Mouse (Mus musculus): ENCODE measurements around the gene Ndrg4. TPM values are rescaled to one million over a fixed set of nuclear protein-coding genes. Genes with fewer than 3 reads are reported as not detected.

Ndrg4 gene
- polyA plus RNA-seq, 1 experiment from 2014 or later, result 21.0 TPM

DNA sequence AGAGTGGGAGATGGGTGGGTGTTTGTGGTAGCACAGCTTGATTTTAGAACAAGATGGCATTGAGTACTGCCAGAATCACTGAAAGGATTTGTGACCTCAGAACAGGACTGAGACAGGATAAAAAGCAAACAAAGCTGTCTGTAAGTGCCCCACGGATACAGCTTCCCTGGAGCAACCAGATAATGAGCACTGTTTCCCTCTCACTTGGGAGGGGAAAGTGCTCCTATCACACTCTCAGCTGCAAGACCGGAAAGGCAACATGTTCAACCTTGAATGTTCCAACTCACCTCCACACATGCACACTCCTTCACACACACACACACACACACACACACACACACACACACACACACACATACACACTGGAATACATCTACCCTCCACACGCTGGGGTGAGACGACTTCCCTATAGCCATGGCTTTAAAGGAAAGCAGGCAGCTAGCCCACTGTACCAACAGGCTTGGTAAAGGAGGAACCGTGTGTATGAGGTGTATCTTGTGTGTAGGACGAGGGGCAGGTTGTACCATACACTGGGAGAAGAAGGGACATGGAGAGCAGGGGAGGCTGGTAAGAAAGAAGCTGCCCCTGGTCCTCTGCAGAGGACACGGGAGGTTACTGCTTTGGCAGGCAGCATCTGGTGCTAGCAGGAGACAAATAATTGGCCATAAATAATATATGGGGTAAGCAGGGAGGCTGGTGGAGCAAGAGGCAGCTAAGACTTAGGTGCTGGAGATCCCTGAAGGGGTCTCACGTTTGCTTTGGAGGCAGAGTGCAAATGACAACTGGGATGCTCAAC, 8.4 kb upstream of the Ndrg4 start:
- H3K36me3 ChIP-seq (ENCODE audit: control insufficient read depth, insufficient read depth, low read length), result no peaks in the 10 kb centered on the region
- no peak overlapping the region for H3K4me2 ChIP-seq (replicated peaks; ENCODE audit: low read depth, low read length)
- no peak overlapping the region for H3K4me3 ChIP-seq (ENCODE audit: low read depth, low read length)
- H3K27ac ChIP-seq (ENCODE audit: low read length), result no peak overlapping the region
- H3K4me1 ChIP-seq (ENCODE audit: control insufficient read depth, insufficient read depth, low read length), result no peaks in the 10 kb centered on the region
- WGBS, result 44% methylated on average over 8 of the region's 8 CpGs
- no peaks in the 10 kb centered on the region for H3K27me3 ChIP-seq (ENCODE audit: control insufficient read depth, insufficient read depth, low read length)
- H3K9ac ChIP-seq (replicated peaks; ENCODE audit: low read depth, low read length), result no peak overlapping the region
- no peaks in the 10 kb centered on the region for H3K9me3 ChIP-seq (ENCODE audit: control insufficient read depth, low read depth, low read length)
- ATAC-seq (ENCODE audit: insufficient number of reproducible peaks, insufficient read depth, low FRiP score, low read depth), result 0 out of 2 replicates have a peak, but pooled peaks have one; percentile 53

DNA sequence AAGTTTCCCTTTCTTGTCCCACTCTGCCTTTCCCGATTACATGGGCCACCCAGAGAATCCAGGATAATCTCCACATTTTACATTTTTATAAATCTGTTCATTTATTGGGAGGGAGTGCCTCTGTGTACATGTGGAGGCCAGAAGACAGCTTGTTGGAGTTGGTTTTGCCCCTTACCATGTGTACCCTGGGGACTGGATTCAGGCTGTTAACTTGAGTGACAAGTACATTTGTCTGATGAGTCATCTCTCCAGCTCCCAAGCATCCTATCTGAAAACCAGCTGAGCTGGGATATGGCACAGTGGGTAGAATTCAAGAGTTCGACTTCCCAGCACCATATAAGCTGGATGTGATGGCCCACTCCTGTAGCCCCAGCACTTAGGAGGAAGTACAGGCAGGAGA, 6.8 kb upstream of the Ndrg4 start:
- ATAC-seq (ENCODE audit: insufficient number of reproducible peaks, insufficient read depth, low FRiP score, low read depth), result no peak
- no peaks in the 10 kb centered on the region for H3K36me3 ChIP-seq (ENCODE audit: control insufficient read depth, insufficient read depth, low read length)
- H3K9ac ChIP-seq (replicated peaks; ENCODE audit: low read depth, low read length), result no peak overlapping the region
- H3K27ac ChIP-seq (ENCODE audit: low read length), result no peak overlapping the region
- H3K4me2 ChIP-seq (replicated peaks; ENCODE audit: low read depth, low read length), result no peak overlapping the region
- no peaks in the 10 kb centered on the region for H3K9me3 ChIP-seq (ENCODE audit: control insufficient read depth, low read depth, low read length)
- WGBS, result 84% methylated on average over 2 of the region's 2 CpGs
- no peaks in the 10 kb centered on the region for H3K27me3 ChIP-seq (ENCODE audit: control insufficient read depth, insufficient read depth, low read length)
- H3K4me3 ChIP-seq (ENCODE audit: low read depth, low read length), result no peak overlapping the region
- no peaks in the 10 kb centered on the region for H3K4me1 ChIP-seq (ENCODE audit: control insufficient read depth, insufficient read depth, low read length)

DNA sequence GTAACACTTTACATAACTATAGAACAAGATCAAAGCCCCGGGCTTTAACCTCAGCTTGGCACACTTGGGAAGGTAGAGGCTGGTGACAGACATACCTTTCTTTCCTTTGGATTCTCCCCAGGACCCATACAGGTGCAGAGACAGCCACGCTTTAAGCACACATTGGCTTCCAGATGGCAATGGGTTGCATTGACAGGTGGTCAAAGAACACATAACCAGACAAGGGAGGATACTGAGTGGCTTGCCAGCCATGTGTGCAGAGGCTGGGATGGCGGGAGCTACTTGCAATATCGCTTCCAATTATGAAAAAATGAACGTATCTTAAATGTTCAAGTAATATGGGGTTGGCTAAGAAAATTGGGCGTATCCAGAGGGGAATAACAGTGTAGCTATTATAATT, 4.9 kb upstream of the Ndrg4 start:
- 86% methylated on average over 6 of the region's 6 CpGs for WGBS
- H3K9ac ChIP-seq (replicated peaks; ENCODE audit: low read depth, low read length), result no peak overlapping the region
- no peaks in the 10 kb centered on the region for H3K4me1 ChIP-seq (ENCODE audit: control insufficient read depth, insufficient read depth, low read length)
- no peaks in the 10 kb centered on the region for H3K36me3 ChIP-seq (ENCODE audit: control insufficient read depth, insufficient read depth, low read length)
- ATAC-seq (ENCODE audit: insufficient number of reproducible peaks, insufficient read depth, low FRiP score, low read depth), result no peak
- H3K4me2 ChIP-seq (replicated peaks; ENCODE audit: low read depth, low read length), result no peak overlapping the region
- no peak overlapping the region for H3K27ac ChIP-seq (ENCODE audit: low read length)
- H3K9me3 ChIP-seq (ENCODE audit: control insufficient read depth, low read depth, low read length), result no peaks in the 10 kb centered on the region
- H3K27me3 ChIP-seq (ENCODE audit: control insufficient read depth, insufficient read depth, low read length), result peaks cover 7% of the 10 kb centered on the region; the same call in 1 of the 2 replicates
- H3K4me3 ChIP-seq (ENCODE audit: low read depth, low read length), result no peak overlapping the region

DNA sequence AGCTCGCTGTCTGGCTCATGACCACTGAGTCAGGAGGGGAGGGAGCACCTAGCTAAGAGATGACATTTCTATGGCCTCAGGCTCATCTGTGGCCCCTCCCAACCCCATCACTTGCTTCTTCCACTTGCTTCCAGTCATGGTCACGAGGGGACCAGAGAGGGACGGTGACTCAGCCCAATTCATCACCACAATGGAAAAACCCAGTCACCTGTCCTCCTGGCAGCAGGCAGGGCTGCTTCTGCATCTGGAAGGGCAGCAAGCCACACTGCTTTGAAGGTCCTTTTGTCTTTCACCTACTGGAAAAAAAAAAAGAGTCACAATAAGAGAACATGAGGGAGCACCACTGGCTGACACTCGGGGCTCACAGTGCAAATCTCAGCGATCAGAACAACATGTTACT, 4.0 kb upstream of the Ndrg4 start:
- 70% methylated on average over 5 of the region's 5 CpGs for WGBS
- 0 out of 2 replicates have a peak, but pooled peaks cover 6% of the 10 kb centered on the region for H3K4me1 ChIP-seq (ENCODE audit: control insufficient read depth, insufficient read depth, low read length)
- no peak overlapping the region for H3K9ac ChIP-seq (replicated peaks; ENCODE audit: low read depth, low read length)
- H3K9me3 ChIP-seq (ENCODE audit: control insufficient read depth, low read depth, low read length), result no peaks in the 10 kb centered on the region
- no peak overlapping the region for H3K4me2 ChIP-seq (replicated peaks; ENCODE audit: low read depth, low read length)
- H3K36me3 ChIP-seq (ENCODE audit: control insufficient read depth, insufficient read depth, low read length), result no peaks in the 10 kb centered on the region
- no peak overlapping the region for H3K4me3 ChIP-seq (ENCODE audit: low read depth, low read length)
- no peak overlapping the region for H3K27ac ChIP-seq (ENCODE audit: low read length)
- ATAC-seq (ENCODE audit: insufficient number of reproducible peaks, insufficient read depth, low FRiP score, low read depth), result no peak
- peaks cover 15% of the 10 kb centered on the region for H3K27me3 ChIP-seq (ENCODE audit: control insufficient read depth, insufficient read depth, low read length)

DNA sequence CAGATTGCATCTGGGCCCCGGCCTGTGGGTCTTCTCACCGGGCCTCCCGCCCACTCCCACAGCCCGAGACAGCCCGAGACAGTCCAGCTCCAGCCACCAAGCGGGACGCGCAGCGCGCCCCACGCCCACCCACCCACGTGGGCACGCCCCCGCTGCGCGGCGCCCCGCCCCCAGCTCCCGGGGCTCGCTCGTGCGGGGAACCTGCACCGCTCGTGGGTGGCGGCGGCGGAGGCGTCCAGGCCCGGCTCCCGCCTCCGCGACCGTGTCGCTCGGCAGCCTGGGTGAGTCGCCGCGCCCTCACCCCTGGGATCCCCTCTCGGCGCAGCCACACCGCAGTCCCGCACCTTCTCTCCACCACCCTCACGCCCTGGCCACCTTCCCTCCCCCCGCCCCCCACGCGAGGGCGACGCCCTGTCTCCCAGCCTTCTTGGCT, 827 bp downstream of the Ndrg4 start:
- no peak overlapping the region for H3K27ac ChIP-seq (ENCODE audit: low read length)
- H3K9me3 ChIP-seq (ENCODE audit: control insufficient read depth, low read depth, low read length), result no peaks in the 10 kb centered on the region
- 0 out of 2 replicates have a peak, but pooled peaks have one; percentile 20 for ATAC-seq (ENCODE audit: insufficient number of reproducible peaks, insufficient read depth, low FRiP score, low read depth)
- H3K4me1 ChIP-seq (ENCODE audit: control insufficient read depth, insufficient read depth, low read length), result 0 out of 2 replicates have a peak, but pooled peaks cover 9% of the 10 kb centered on the region
- no peaks in the 10 kb centered on the region for H3K36me3 ChIP-seq (ENCODE audit: control insufficient read depth, insufficient read depth, low read length)
- WGBS, result 3% methylated on average over 23 of the region's 48 CpGs
- peak overlapping the region; percentile 28; the same call in 1 of the 2 replicates for H3K9ac ChIP-seq (replicated peaks; ENCODE audit: low read depth, low read length)
- peak overlapping the region; percentile 54 for H3K4me3 ChIP-seq (ENCODE audit: low read depth, low read length)
- H3K27me3 ChIP-seq (ENCODE audit: control insufficient read depth, insufficient read depth, low read length), result peaks cover 25% of the 10 kb centered on the region
- peak overlapping the region; percentile 99 for H3K4me2 ChIP-seq (replicated peaks; ENCODE audit: low read depth, low read length)

DNA sequence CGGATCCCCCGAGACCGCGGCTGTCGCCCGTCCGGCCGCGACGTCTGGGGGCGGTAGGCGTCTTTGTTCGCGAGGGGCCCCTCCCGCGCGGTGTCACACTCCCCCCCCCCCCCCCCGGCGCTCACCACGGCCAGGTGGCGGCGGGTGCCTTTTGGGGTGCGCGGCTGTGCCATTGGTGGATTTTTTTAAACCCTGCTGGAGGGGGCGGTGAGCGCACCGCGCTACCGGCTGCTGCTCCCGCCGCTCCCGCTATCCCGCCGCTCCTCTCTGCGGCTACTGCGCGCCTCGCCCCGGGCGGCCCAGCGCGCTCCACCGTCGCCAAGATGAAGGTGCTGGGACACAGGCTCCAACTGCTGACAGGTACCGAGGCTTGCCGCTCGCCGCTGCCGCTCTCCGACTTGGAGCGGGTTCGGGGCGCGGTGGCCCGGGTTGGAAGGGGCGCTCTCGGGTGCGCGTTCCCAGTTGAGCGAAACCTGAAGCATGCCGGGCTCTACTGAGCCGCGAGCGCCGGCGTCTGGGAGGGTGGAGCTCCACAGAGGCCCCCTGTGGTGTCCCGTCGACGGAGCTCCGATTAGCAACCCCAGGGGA, 1.3 kb downstream of the Ndrg4 start:
- H3K27ac ChIP-seq (ENCODE audit: low read length), result no peak overlapping the region
- under 1% methylated on average over 63 of the region's 70 CpGs for WGBS
- H3K9me3 ChIP-seq (ENCODE audit: control insufficient read depth, low read depth, low read length), result no peaks in the 10 kb centered on the region
- 0 out of 2 replicates have a peak, but pooled peaks have one; percentile 29 for ATAC-seq (ENCODE audit: insufficient number of reproducible peaks, insufficient read depth, low FRiP score, low read depth)
- peak overlapping the region; percentile 99 for H3K4me2 ChIP-seq (replicated peaks; ENCODE audit: low read depth, low read length)
- H3K4me1 ChIP-seq (ENCODE audit: control insufficient read depth, insufficient read depth, low read length), result 0 out of 2 replicates have a peak, but pooled peaks cover 9% of the 10 kb centered on the region
- H3K27me3 ChIP-seq (ENCODE audit: control insufficient read depth, insufficient read depth, low read length), result peaks cover 25% of the 10 kb centered on the region
- no peaks in the 10 kb centered on the region for H3K36me3 ChIP-seq (ENCODE audit: control insufficient read depth, insufficient read depth, low read length)
- peak overlapping the region; percentile 28; the same call in 1 of the 2 replicates for H3K9ac ChIP-seq (replicated peaks; ENCODE audit: low read depth, low read length)
- peak overlapping the region; percentile 54 for H3K4me3 ChIP-seq (ENCODE audit: low read depth, low read length)

DNA sequence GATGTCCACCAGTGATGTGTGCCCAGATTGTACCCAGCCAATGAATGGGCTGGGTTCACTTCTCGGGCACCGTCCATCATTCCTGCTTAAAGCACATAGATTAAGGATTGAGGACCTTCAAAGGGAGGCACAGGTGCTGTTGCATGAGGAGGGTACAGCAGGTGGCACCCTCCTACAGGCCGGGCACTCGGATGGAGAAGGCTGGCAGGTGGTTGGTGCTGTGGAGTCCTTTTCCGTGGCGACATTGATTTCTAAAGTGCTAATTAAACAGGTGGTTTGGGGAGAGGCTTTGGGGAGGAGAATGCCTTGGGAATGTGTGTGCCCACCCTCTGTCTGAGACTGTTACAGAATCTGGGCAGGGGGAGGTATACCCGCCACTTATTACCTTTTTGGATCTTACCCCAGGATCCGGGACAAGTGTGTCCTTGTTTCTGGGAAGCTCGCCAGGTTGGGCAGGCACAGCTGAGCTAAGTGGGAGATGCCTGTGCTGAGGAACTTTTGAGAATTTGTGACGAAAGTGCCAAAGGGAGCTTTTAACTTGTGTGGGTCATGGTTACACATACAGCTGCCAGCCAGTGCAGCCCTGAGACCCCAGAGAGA, 11.4 kb downstream of the Ndrg4 start:
- Histone ChIP-seq H3K4me3 (ENCODE audit: low read depth, low read length) (no peak overlapping the region), H3K27me3 (ENCODE audit: control insufficient read depth, insufficient read depth, low read length) (no peaks in the 10 kb centered on the region), H3K4me2 (replicated peaks; ENCODE audit: low read depth, low read length) (no peak overlapping the region), H3K9ac (replicated peaks; ENCODE audit: low read depth, low read length) (no peak overlapping the region), H3K4me1 (ENCODE audit: control insufficient read depth, insufficient read depth, low read length) (no peaks in the 10 kb centered on the region), H3K36me3 (ENCODE audit: control insufficient read depth, insufficient read depth, low read length) (no peaks in the 10 kb centered on the region), H3K27ac (ENCODE audit: low read length) (no peak overlapping the region), H3K9me3 (ENCODE audit: control insufficient read depth, low read depth, low read length) (no peaks in the 10 kb centered on the region)
- 72% methylated on average over 10 of the region's 10 CpGs for WGBS
- no peak for ATAC-seq (ENCODE audit: insufficient number of reproducible peaks, insufficient read depth, low FRiP score, low read depth)

DNA sequence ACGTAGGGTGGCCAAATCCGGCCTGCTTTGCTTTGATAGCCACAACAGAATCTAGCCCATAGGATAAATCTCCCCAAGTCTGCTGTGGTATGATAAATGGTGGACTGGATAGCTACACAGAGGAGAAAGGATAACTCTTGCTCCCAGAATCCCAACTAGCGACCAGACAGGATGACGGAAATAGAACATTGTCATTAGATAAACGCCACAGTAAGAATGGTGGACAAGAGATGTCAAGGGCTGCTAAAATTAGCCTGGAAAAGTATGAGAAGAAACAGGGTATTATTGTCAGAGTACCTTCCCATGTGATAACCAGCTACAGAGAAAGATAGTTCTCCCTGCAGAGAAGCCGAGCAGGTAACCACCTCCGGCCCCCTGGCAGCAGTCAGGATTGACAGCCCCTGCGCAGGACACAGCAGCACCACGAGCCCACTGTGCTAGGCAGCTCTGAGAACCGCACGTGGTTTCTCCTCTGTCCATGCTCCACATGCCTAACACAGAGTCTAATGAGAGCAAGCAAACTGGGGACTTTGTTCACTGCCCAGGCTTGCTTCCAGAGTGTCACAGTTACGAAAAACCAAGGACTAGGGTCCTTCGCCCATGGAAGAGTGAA, 14.3 kb downstream of the Ndrg4 start:
- no peaks in the 10 kb centered on the region for H3K36me3 ChIP-seq (ENCODE audit: control insufficient read depth, insufficient read depth, low read length)
- no peaks in the 10 kb centered on the region for H3K9me3 ChIP-seq (ENCODE audit: control insufficient read depth, low read depth, low read length)
- H3K4me2 ChIP-seq (replicated peaks; ENCODE audit: low read depth, low read length), result no peak overlapping the region
- 0 out of 2 replicates have a peak, but pooled peaks cover 9% of the 10 kb centered on the region for H3K27me3 ChIP-seq (ENCODE audit: control insufficient read depth, insufficient read depth, low read length)
- H3K4me3 ChIP-seq (ENCODE audit: low read depth, low read length), result no peak overlapping the region
- 69% methylated on average over 13 of the region's 13 CpGs for WGBS
- H3K9ac ChIP-seq (replicated peaks; ENCODE audit: low read depth, low read length), result no peak overlapping the region
- no peak overlapping the region for H3K27ac ChIP-seq (ENCODE audit: low read length)
- ATAC-seq (ENCODE audit: insufficient number of reproducible peaks, insufficient read depth, low FRiP score, low read depth), result no peak
- no peaks in the 10 kb centered on the region for H3K4me1 ChIP-seq (ENCODE audit: control insufficient read depth, insufficient read depth, low read length)

Measured in stomach, embryonic 14.5 days (tissue).